Mouse (Mus musculus) forebrain, postnatal 0 days (tissue): Measurements from ENCODE around the gene Vps35l. TPM values are rescaled to one million over a fixed set of nuclear protein-coding genes. Genes with fewer than 3 reads are reported as not detected.

Experiments
- ATAC-seq: fragments of 200-750 bp; cut with Nextera tagmentation; 2 replicates; pipeline ENCODE4 v1.8.0; 2017; ENCODE audit warnings: mild to moderate bottlenecking, moderate library complexity
- DNase-seq: peaks from one replicate; pipeline ENCODE4 v3.0.0-alpha.2; 2015
- H3K27ac ChIP-seq: fragments of 300-500 bp; sonication (generic); 2 replicates; pipeline ENCODE4 v1.5.1; 2014; ENCODE audit warnings: low read depth, mild to moderate bottlenecking, antibody characterized with exemption, low read length, moderate library complexity, mixed read lengths
- H3K27me3 ChIP-seq: fragments of 300-500 bp; sonication (generic); 2 replicates; pipeline ENCODE4 v1.6.1; 2014; ENCODE audit warnings: mild to moderate bottlenecking, low read length, mixed read lengths; ENCODE audit not compliant: insufficient read depth
- H3K36me3 ChIP-seq: fragments of 300-500 bp; sonication (generic); 2 replicates; pipeline ENCODE4 v1.6.1; 2014; ENCODE audit warnings: mild to moderate bottlenecking, moderate library complexity; ENCODE audit not compliant: insufficient read depth
- H3K4me1 ChIP-seq: fragments of 300-500 bp; sonication (generic); 2 replicates; pipeline ENCODE4 v1.6.1; 2014; ENCODE audit warnings: antibody characterized with exemption; ENCODE audit not compliant: insufficient read depth
- H3K4me2 ChIP-seq: fragments of 300-500 bp; sonication (generic); 2 replicates; pipeline ENCODE4 v1.6.1; 2014; ENCODE audit warnings: low read depth, mild to moderate bottlenecking, moderate library complexity
- H3K4me3 ChIP-seq: fragments of 300-500 bp; sonication (generic); 2 replicates; pipeline ENCODE4 v1.5.1; 2014; ENCODE audit warnings: low read depth, low read length, mixed read lengths
- H3K9ac ChIP-seq: fragments of 300-500 bp; sonication (generic); 2 replicates; pipeline ENCODE4 v1.6.1; 2014; ENCODE audit warnings: mild to moderate bottlenecking
- H3K9me3 ChIP-seq: fragments of 300-500 bp; sonication (generic); 2 replicates; pipeline ENCODE4 v1.6.1; 2016; ENCODE audit warnings: low read length
- CTCF ChIP-seq: sonication (generic); IDR thresholded peaks from 2 replicates; pipeline ENCODE4 v1.5.1; 2016; ENCODE audit warnings: antibody characterized with exemption, control low read depth, low read depth
- WGBS: fragments of 180-500 bp; shearing (Covaris S2); extraction: QIAGEN DNeasy Blood & Tissue Kit; methylation state at CpG from one replicate; pipeline ENCODE4 v1.1.7; 2014; 5-methylcytosine and 5-hydroxymethylcytosine counted together
- polyA plus RNA-seq: library from polyadenylated mRNA; unstranded; fragments of >200 nt; fragmentation: Nextera tagmentation; extraction: Ambion mirVana; gene quantifications from 2 replicates; pipeline ENCODE4 v1.2.1, GENCODE M21; 2015
- total RNA-seq: library from RNA; depleted of rRNA; stranded (reverse); fragments of >200 nt; gene quantifications from 2 replicates; pipeline ENCODE4 v1.2.3, GENCODE M21; 2014

Gene Vps35l
- total and polyA plus RNA-seq, 2 experiments from 2014 or later, result 89.7 to 94.5 TPM

DNA sequence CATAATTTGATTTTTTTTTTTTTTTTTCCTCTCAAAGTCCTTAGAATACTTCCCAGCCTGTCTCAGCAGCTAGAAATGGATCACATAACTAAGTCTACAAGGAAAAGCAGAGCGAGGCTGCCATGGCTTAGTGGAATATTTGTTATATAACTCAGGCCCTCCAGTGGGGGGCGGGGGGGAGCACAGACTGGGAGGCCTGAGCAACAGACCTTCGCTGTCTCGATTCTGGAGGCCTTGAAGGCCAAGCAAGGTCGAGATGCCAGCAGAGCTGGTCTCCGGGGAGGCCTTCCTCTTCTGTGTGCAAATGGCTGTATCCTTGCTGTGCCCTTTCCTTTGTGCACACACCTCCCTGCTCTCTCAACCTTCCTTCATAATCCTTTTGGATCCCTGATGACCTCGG, 48.5 kb downstream of the Vps35l start:
- WGBS, result 64% methylated on average over 7 of the region's 7 CpGs
- H3K9me3 ChIP-seq, result no peaks in the 10 kb centered on the region

DNA sequence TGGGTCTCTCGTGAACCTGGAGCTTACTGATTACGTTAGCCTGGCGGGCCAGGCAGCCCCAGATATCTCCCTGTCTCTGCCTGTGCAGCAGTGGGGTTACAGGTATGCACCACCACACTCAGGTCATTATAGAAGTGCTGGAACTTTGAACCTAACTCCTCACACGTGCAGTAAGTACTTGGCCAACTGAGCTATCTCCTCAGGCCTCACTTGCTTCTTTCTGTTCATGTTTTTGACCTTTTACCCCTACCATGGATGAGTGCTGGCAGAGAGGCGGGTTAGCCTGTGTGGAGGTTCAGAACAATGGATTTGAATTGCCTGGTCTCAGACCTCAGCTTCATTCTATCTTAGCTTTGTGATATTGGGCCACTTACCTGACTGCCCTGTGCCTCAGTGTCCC, 50.3 kb downstream of the Vps35l start:
- no peaks in the 10 kb centered on the region for H3K4me1 ChIP-seq

More for the DNA sequence above, 48.5 kb downstream of the Vps35l start:
- Histone ChIP-seq H3K9ac (no peak overlapping the region), H3K27ac (no peak overlapping the region), H3K36me3 (peaks cover 53% of the 10 kb centered on the region), H3K4me2 (no peak overlapping the region), H3K4me3 (no peak overlapping the region), H3K4me1 (no peaks in the 10 kb centered on the region), H3K27me3 (no peaks in the 10 kb centered on the region)
- TF ChIP-seq CTCF, result no peak
- ATAC-seq (no peak), DNase-seq (no peak)

DNA sequence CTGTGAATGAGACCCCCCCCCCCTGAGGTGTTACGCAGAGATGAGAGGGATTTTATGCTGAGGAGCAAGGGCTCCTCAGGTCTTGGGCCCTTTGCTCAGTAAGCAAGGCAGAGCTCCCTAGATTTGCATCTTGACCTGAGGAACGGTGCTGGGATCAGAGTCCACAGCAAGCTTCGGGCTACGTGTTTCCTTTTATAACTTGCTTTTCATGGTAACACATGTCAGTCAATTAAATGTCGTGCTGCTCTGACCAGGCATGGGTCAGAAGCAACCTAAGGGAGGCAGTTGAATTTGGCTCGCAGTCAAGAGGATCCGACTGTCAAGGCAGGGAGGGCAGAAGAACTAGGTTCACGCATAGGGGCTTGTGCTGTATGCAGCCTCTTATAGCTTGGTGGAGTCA, 53.9 kb downstream of the Vps35l start:
- H3K9ac ChIP-seq, result no peak overlapping the region
- WGBS, result 84% methylated on average over 8 of the region's 8 CpGs
- no peaks in the 10 kb centered on the region for H3K4me1 ChIP-seq
- peaks cover 74% of the 10 kb centered on the region for H3K36me3 ChIP-seq
- no peak for DNase-seq
- no peaks in the 10 kb centered on the region for H3K9me3 ChIP-seq
- H3K27me3 ChIP-seq, result no peaks in the 10 kb centered on the region
- no peak for TF ChIP-seq CTCF
- no peak overlapping the region for H3K4me2 ChIP-seq
- ATAC-seq, result no peak
- no peak overlapping the region for H3K27ac ChIP-seq
- H3K4me3 ChIP-seq, result no peak overlapping the region

More for the DNA sequence above, 50.3 kb downstream of the Vps35l start:
- DNase-seq (no peak), ATAC-seq (no peak)
- H3K27me3 ChIP-seq, result no peaks in the 10 kb centered on the region
- H3K9me3 ChIP-seq, result no peaks in the 10 kb centered on the region
- no peak overlapping the region for H3K4me2 ChIP-seq
- no peak overlapping the region for H3K27ac ChIP-seq
- H3K4me3 ChIP-seq, result no peak overlapping the region
- no peak for TF ChIP-seq CTCF
- WGBS, result 87% methylated on average over 5 of the region's 5 CpGs
- H3K9ac ChIP-seq, result no peak overlapping the region
- peaks cover 60% of the 10 kb centered on the region for H3K36me3 ChIP-seq

DNA sequence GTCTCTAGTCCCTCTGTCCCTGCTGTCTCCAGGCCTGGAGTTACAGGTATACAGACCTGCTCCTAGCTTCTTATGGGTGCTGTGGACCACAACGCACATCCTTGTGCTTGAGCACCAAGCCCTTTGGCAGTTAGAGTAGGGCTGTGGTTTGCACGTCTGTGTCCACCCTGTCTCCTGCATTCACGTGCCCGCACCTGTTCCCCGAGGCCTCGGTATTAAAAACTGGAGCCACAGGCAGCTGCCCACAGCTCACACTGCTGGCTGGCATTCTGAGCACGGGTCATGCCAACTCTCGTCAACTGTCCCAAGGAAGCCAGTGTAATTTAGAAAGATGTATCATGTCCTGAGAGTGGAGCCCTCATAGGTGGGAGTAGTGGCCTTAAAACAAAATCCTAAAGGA, 55.8 kb downstream of the Vps35l start:
- H3K9ac ChIP-seq, result no peak overlapping the region
- DNase-seq, result no peak
- no peak overlapping the region for H3K4me2 ChIP-seq
- H3K36me3 ChIP-seq, result peaks cover 83% of the 10 kb centered on the region
- no peaks in the 10 kb centered on the region for H3K27me3 ChIP-seq
- TF ChIP-seq CTCF, result no peak
- H3K27ac ChIP-seq, result no peak overlapping the region
- ATAC-seq, result no peak
- H3K9me3 ChIP-seq, result no peaks in the 10 kb centered on the region
- H3K4me1 ChIP-seq, result no peaks in the 10 kb centered on the region
- 87% methylated on average over 8 of the region's 8 CpGs for WGBS
- no peak overlapping the region for H3K4me3 ChIP-seq

DNA sequence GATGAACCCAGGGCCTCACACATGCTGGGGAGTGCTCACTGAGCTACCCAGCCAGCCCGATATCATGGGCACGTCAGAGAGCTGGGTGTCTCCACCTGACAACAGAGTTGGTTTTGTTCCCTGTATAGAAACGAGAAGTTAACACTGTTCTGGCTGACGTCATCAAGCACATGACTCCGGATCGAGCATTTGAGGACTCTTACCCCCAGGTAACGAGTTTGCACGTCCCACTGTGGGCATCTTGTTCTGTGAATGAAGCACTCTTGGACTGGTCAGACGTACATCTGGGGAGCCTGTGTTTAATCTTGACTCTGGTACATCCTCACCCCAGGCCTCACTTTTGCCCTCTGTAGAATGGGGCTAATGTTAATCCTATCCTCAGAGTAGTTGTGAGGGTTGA, 56.8 kb downstream of the Vps35l start:
- H3K9ac ChIP-seq, result no peak overlapping the region
- H3K36me3 ChIP-seq, result peaks cover 80% of the 10 kb centered on the region
- ATAC-seq, result no peak
- WGBS, result 90% methylated on average over 9 of the region's 9 CpGs
- H3K27ac ChIP-seq, result no peak overlapping the region
- TF ChIP-seq CTCF, result no peak
- H3K4me3 ChIP-seq, result no peak overlapping the region
- DNase-seq, result no peak
- no peaks in the 10 kb centered on the region for H3K27me3 ChIP-seq
- no peaks in the 10 kb centered on the region for H3K4me1 ChIP-seq
- H3K4me2 ChIP-seq, result no peak overlapping the region
- H3K9me3 ChIP-seq, result no peaks in the 10 kb centered on the region

DNA sequence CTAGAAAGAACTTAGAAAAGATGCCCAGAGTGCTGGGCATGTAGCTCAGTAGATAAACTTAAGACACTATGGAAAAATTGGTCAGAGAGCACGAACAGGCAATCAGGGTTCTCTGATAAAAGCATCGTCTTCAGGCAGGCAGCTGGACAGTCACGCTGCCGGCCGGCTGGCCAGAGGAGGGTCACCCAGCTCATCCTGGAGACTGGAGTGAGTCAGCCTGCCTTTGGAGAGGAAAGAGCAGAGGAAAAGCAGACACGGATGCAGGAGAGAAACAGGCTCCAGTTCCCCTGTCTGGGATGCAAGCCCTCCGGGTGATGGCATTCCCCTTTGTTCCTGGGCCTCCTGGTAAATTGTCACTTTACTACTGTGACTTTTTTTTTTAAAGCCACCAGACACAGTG, 57.6 kb downstream of the Vps35l start:
- no peak for TF ChIP-seq CTCF
- WGBS, result 84% methylated on average over 7 of the region's 7 CpGs
- no peak overlapping the region for H3K27ac ChIP-seq

DNA sequence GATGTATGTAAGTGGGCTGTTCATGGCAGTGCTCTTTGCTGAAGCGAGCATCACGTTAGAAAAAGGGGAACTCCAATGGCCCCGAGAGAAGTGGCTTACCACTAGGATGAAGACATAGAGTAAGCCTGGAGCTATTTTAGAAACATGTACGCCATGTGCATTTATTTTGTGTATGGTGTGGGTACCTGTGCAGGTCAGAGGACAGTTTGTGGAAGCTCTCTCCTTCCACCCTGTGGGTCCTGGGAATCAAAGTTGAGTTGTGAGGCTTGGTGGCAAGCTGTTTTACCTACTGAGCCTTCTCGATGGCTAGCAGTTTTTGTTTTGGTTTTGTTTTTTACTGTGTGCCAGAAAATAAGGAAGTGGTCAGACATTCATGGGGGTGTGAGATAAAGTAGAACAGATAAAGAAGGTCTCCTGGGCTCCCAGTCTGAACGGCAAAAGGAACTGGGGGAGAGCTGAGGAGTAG, 58.1 kb downstream of the Vps35l start:
- Histone ChIP-seq H3K36me3 (peaks cover 80% of the 10 kb centered on the region), H3K27me3 (no peaks in the 10 kb centered on the region), H3K9ac (no peak overlapping the region), H3K4me1 (no peaks in the 10 kb centered on the region), H3K27ac (no peak overlapping the region), H3K4me3 (no peak overlapping the region), H3K4me2 (no peak overlapping the region), H3K9me3 (no peaks in the 10 kb centered on the region)
- ATAC-seq (no peak), DNase-seq (no peak)
- no peak for TF ChIP-seq CTCF
- 86% methylated on average over 6 of the region's 6 CpGs for WGBS

More for the DNA sequence above, 57.6 kb downstream of the Vps35l start:
- Histone ChIP-seq H3K27me3 (no peaks in the 10 kb centered on the region), H3K4me1 (no peaks in the 10 kb centered on the region), H3K9ac (no peak overlapping the region), H3K4me3 (no peak overlapping the region), H3K4me2 (no peak overlapping the region), H3K36me3 (peaks cover 80% of the 10 kb centered on the region), H3K9me3 (no peaks in the 10 kb centered on the region)
- ATAC-seq (no peak), DNase-seq (no peak)
